Mouse (Mus musculus): Measurements from ENCODE around the gene Ablim1.
A peak's percentile ranks its signal among the peaks of the same experiment; 100 is the strongest.

Ablim1 gene

DNA sequence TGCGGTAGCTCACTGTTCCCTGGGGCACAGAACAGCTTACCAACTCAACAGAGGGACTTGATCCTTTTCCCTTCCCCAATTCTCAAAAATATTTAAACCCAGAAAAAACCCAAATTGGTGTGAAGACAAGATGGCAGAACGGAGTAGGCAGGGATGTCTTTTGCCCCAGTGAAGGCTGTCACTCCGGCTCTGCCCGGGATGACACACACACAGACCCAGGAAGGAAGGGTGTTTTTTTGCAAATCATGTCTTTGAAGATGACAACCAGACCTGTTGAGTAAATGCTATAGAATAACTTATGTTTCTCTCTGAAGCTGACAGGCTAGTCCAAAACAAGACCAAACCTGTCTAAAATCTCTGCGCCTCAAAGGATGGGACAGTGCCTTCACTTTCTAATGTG, 187.2 kb downstream of the Ablim1 start:
- no peak for DNase-seq (ENCODE audit: low read depth, low spot score)

DNA sequence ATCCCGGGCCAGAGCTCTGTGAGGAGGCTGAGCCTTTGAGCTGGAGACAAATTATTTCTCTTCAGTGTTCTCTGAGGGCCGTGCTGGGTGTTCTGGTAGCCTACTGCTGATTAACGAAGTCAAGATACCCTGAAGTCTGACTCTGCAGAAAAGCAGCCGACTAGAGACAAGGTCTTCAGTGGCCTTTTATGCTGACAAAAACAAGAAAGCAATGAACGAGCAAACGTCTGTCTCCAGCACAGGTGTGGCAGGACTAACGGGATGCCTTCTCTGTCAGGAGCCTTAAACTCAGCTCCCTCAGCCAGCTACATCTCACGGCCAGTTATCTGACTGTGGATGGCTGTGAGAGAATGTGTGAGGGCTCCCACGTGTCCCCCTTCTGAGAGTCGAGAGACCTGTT, 187.8 kb downstream of the Ablim1 start:
- no peak for DNase-seq (ENCODE audit: low read depth, low spot score)

DNA sequence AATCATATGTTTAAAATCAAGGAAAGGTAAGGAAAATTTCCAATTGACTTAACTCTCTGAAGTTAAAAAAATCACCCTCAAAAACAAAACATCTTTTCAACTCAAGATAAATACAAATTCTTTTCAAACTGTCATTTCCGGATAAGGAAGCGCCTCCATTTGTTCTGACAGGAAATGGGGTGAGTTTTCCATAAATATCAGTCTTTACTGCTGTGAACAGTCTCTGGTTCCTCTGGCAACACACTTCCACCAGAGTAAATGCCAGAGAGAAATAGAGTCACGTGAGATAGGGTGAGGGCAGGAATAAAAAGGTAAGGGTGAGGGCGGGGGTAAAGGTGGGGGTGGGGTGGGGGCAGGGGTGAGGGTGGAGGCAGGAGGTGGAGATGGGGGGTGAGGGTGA, 189.8 kb downstream of the Ablim1 start:
- DNase-seq (ENCODE audit: low read depth, low spot score), result no peak

DNA sequence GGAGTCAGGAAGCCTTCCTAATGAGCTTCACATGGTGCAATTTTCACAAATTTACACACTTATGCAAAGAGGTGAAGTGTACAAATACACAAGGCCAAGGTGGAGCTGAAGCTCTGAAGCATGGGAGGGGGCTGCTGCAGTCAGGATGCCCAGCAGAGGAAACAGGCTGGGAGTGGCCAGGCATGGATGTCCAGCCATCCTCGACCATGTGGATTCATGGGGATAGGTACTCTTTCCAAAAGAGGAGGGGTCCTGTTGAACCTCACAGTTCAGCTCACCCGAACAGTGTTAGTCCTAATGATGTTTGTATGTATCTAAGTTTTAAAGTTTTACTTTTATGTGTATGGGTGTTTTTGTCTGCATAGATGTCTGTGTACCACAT, 190.6 kb downstream of the Ablim1 start:
- no peak for DNase-seq (ENCODE audit: low read depth, low spot score)

DNA sequence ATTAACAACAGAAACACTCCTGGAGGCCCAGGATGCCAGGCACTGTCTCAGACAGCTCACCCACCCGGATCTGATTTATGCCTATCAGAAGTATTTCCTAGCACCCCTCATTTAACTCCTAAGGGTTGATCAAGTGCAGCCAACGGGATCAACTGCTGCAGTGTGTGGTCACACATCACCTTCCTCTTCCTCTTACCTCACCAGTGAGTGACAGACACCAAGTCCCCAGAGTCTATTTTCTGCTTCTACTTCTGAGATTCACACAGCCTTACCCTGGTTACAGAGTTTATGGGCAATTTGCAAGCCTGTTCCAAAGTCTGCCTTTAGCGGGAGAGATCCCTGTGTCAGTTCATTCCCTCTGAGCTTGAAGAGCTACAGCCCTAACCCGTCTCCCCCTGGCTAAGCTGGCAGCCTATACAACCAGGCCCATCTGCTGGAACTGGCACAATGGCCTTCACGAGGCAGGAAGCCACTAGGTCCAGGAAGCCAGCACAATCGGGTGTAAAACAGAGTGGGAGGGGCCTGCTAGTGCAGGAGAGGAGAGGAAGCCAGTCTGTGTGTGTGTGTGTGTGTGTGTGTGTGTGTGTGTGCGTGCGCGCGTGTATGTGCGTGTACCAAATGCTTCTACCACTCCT, 191.1 kb downstream of the Ablim1 start:
- DNase-seq (ENCODE audit: low read depth, low spot score), result no peak

DNA sequence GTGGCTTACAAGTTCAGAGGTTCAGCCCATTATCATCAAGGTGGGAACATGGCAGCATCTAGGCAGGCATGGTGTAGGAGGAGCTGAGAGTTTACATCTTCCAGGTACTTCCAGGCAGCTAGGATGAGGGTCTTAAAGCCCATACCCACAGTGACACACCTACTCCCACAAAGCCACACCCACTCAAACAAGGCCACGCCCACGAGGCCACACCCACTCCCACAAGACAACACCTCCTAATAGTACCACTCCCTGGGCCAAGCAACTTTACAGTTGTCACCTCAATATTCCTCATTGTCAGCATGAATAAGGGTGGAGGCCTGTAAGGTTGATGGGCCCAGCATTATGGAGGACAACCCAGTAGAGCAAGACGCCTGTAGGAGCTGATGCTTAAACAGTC, 192.5 kb downstream of the Ablim1 start:
- DNase-seq (ENCODE audit: low read depth, low spot score), result no peak

DNA sequence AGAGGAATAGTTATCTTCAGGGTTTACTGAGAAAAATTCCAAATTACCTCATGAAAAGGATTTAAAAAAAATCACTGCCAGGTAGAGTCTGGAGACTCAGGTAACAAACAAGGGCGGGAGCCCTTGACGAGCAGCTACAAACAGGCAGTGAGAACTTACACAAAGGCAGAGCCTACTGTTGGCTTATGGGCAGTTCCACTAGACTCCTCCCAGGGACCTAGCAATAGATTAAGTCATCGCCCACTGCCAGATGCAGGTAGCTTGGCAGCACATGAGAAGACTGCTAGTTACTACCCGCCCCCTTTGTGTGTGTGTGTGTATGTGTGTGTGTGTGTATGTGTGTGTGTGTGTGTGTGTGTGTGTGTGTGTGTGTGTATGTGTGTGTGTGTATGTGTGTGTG, 193.7 kb downstream of the Ablim1 start:
- no peak for DNase-seq (ENCODE audit: low read depth, low spot score)

DNA sequence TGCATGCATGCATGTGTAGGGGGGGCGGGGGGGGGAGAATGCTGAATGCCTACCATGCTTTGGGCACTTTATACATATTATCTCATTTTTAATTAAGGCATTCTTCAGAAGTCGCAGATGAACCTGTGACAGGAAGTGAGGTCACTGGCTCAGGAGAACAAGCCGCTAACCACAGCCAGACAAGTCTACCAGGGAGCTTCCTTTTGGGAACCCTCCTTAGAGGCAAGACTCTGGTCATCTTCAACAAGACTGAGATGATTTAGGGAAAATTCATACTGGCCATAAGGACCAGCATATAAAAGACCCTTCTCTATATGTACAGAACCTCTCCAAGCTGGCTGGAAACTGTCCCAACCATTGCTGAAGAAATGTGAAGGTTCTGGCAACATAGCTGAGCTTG, 195.1 kb downstream of the Ablim1 start:
- no peak for DNase-seq (ENCODE audit: low read depth, low spot score)

DNA sequence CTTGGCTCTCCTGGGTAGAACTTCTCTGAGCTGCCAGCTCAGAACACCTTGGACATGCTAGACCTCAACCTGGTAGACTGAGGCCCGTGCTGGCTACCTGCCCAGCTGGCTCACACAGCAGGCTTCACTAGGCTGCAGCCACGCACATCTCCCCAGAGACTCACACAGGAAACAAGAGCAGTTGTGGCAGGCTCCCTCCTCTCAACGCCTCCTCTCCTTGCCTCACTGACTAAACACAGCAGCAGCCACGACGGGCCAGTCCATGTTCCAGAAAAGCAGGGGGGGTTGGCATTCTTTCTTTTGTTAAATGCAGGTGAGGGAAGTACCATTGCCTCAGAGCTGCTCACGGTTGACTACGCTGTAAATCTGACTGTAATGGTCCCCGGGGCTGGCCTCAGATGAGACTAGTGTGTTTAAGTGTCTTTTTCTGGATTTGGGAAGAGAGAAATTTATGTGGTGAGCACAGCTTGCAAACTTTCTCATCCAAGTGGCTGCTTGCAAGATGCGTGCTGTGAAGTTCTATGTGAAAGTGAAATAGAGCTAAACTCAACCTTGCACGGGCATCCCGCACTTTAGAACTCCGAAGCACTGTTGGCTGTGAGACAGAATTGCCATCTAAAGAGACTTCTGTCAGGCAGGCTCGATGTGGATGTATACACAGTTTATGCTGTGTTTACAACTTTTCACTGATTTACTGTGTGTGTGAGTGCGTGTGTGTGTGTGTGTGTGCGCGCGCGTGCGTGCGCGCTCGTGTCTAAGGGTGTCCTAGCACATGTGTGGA, 195.7 kb downstream of the Ablim1 start:
- peak; percentile 73 for DNase-seq (ENCODE audit: low read depth, low spot score)

DNA sequence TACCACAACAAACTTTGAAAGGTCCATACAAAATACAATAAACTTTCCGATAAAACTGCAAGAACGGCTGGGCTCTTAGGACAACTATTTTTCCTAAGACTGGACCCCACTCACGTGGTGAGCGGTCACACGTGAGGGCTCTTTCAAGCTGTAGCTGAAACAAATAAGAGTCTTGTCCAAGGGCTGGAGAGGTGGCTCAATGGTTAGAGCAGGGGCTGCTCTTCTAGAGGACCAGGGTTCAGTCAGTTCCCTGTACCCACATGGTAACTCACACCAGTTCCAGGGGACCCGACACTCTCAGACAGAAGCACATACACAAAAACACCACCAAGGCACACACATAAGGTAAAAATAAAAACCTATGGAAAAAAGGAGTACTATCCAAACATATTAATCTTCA, 197.0 kb downstream of the Ablim1 start:
- DNase-seq (ENCODE audit: low read depth, low spot score), result no peak

DNA sequence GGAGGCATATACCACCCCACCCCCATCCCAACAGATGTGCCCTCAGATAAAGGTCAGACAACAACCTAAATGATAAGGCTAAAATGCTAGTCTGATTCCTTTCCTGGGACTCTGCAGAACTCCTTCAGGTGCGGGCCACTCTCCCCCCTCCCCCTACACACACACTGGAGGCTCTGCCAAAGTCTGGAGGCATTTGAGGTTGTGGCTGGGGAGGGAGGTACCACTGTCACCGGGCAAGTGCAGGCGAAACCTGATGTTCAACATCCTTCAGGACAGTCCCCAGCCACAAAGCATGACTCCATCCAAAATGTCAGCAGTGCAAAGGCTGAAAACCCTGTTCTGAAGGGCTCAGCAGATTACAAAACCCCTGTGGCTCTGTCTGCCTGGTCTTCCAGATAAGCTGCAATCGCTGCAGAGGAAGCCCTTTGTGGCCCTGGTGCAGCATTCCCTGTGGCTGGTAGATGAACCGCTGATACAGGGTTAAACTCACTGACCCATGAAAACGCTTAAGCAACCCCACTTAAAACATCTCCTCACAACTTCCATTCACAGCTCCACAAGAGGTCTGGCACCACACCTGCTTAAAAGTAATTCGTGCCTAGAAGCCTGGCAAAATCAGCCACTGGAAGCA, 197.7 kb downstream of the Ablim1 start:
- no peak for DNase-seq (ENCODE audit: low read depth, low spot score)

DNA sequence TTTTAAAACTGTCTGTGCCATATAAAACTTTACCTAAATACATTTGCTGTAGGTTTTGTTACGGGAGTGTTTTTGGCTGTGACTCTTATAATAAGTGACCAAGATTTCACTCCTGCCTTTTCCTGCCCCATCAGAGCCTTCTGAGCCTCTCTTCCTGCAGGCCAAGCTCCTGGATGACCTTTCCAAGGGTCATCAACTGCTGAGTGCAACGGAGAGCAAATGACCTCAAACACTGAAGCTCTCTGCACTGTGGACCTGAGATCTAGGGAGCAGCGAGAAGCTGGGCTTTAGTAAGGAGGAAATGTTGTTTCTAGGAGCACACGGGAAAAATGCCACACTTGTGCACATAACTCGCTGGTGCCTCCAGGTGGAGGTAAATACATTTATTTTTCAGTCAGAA, 199.0 kb downstream of the Ablim1 start:
- no peak for DNase-seq (ENCODE audit: low read depth, low spot score)

DNA sequence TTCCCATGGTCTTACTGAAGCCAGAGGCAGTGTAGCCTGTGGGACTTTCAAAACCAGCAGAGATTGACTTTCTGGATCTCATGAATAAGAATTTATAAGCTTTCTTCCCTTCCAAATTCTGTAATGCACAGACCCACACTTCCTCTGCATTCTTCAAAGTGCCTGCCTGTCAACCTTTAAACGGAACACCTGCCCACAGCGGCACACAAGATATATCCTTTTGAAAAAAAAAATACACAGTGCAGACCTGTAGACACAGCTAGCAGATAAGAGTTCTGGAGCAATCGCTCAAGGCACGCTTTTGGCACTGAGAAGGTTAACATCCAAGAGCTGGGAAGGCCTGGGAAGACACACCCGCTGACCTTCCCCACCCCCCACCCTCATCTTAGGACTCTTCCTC, 199.8 kb downstream of the Ablim1 start:
- no peak for DNase-seq (ENCODE audit: low read depth, low spot score)

DNA sequence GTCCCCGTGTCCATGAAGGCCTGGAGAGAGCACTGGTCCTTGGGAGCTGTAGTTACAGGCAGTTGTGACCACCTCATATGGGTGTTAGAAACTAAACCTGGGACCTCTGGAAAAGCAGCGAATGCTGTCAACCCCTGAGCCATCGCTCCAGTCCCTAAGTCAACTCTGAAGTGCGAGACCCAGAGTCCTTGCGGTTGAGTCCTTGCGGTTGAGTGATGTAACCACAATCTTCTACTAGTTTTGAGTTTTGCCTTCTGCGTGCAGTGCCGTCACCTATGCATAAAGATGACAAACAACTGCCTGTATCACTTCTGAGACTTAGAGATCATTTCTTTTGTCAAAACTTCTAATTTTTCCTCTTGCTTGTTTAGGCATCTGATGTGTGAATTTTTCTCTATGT, 200.7 kb downstream of the Ablim1 start:
- no peak for DNase-seq (ENCODE audit: low read depth, low spot score)

DNA sequence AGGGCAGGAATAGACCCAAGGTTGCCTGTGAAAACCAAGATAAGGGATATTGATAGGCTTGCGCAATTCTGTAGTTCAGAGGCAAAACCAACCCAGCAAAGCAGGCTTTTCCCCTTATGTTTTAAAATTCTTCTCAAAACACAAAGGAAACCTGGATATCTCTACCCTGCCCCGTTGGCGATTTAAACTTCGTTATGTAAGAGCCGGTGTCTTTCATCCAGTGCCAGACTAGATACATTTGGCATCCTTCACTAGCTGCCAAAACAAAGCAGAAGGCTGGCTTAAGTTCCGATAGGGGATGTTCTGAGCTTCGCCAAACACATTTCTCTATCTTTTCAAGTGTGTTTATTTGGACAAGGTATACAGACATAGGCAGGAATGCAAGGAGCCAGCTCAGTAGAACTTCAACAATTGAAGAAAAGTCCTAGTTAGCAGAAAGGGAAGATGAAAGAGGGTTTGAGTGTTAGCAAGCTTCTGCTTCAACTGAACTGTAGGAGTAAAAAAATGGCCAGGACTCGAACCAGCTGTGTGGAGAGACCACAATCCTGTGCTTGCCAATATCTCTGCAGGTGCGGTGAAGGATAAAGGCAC, 201.8 kb downstream of the Ablim1 start:
- no peak for DNase-seq (ENCODE audit: low read depth, low spot score)

DNA sequence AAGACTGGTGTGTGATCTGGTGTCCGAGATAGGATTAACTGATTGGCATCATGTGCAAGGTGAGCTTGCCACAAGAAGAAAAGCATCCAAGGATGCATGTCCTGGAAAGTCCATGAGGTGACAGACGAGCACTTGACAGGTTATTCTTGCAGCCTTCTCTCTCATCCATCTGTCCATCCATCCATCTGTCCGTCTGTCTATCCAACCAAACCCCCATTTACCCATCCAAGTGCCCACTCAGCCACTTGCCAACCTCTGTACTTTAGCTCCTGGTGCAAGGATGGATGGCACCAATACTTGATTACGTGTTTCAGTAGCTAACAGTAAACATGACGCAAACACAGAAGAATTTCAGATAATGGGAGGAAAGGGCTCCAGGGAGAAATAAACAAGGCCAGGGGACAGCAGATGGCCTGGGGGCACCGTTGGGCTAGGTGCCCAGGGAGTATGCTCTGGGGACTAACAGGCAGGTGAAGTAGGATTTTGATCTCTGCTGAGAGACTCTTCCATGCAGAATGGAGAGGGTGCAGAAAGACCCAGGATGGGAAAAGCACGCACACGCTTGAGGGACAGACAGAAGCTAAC, 202.4 kb downstream of the Ablim1 start:
- DNase-seq (ENCODE audit: low read depth, low spot score), result no peak

DNA sequence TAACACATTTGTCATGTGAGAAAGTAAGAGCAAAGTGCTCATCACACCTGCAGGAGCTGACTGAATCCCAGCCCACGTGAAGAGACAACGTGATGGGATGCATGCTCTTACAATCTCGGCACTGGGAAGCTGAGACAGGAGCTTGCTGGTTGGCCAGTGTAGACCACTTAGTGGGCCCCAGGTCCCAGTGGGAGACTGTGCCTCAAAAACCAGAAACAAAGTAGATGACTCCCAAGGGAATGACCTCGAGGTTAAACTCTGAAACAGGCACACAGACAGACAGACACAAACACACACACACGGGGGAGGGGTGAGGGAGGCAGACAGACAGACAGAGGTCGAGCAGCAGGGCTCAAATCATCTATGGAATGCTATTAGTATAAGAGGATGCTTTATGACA, 203.4 kb downstream of the Ablim1 start:
- no peak for DNase-seq (ENCODE audit: low read depth, low spot score)

DNA sequence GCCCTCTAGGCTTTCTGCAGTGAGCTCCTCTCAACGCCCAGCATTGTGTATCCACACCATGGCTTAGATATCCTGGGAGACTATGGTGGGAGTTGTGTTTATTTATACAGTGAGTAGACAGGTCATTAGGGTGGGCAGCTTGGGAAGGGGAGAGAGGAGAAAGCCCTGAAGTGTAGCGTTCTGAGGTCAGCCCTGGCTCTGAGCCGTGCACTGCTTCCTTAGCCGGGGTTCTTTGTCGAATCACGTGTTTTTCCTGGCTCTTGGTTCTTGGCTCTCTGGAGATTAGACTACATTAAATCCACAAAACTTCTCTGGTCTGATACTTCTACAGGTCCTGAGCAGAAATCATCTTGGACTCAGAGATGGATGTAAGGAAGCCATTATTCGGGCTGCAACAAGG, 205.1 kb downstream of the Ablim1 start:
- no peak for DNase-seq (ENCODE audit: low read depth, low spot score)

DNA sequence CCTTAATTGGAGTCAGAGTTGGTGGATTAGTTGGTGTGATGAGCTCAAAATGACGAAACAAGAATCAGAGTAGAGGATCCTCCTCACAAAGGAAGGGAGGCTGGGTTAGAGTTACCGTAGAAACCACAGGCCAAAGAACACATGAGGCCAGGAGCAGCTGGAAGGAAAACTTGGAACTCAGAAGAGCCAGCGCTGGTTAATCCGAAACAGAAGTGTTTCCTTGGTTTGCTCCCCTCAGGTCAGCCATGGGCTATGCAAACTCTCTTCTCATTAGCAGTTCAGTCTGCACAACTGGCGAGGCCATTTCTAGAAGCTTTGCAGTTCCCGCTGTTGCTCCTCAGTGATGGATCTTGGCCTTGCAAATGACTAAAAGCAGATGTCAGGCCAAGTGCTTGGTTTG, 208.2 kb downstream of the Ablim1 start:
- no peak for DNase-seq (ENCODE audit: low read depth, low spot score)

DNA sequence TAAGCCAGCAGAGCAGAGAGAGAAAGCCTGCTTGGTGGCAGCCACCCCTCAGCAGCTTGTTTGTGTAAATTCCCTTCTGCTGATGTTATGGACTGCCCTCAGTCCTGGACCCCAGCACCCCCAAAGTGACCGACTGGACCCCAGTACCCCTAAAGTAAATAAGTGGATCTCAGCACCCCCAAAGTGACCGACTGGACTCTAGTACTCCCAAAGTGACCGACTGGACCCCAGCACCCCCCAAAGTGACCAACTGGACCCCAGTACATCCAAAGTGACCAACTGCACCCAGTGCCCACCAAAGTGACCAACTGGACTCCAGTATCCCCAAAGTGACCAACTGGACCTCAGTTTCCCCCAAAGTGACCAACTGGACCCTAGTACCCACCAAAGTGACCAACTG, 208.7 kb downstream of the Ablim1 start:
- no peak for DNase-seq (ENCODE audit: low read depth, low spot score)

DNA sequence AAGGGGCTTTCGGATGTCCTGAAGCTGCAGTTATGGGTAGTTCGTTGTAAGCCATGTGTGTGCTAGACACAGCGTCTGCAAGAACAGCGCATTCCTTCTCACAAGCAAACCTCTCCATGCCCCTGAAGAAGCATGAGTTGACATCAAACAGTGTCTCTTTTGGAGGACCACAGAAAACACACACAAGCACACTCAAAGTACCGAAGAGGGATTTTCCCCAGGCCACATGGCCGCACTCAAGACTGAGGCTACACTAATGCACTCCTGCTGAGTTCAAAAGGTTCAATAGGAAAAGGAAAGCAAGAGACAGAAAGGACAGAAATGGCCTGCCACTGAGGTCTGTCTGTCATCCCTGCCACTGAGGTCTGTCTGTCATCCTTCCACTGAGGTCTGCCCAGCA, 209.6 kb downstream of the Ablim1 start:
- no peak for DNase-seq (ENCODE audit: low read depth, low spot score)

DNA sequence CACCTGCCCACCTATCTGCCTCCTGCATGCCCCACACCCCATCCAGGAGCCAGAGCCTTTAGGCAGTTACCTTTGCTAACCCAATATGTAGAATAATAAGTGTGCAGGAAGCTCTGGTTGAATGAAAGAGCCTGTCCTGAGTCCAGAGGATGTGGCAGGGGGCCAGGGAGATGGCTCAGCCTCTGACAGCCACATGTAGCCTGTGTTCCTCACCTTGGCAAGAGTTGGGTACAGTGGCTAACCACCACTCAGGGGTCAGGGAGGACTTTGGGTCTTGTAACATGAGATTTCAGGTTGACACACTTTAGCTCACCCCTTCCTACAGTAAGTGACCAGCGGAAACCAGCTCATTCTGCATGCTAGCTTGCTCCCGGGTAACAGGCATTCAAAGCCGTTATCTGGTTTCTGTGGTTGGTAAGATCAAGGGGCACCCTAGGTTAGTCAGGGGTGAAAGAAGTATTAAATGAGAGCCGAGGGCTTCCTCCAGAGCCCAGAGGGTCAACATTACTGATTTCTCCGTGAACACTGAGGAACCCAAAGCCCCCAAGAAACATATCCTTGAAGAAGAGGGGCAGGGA, 210.5 kb downstream of the Ablim1 start:
- DNase-seq (ENCODE audit: low read depth, low spot score), result no peak
